Mouse (Mus musculus): ENCODE data around the gene Ccl12. TPM values are rescaled to one million over a fixed set of nuclear protein-coding genes. Genes with fewer than 3 reads are reported as not detected.
A peak's percentile ranks its signal among the peaks of the same experiment; 100 is the strongest.

Ccl12 gene
- not detected for total RNA-seq (2022)

DNA sequence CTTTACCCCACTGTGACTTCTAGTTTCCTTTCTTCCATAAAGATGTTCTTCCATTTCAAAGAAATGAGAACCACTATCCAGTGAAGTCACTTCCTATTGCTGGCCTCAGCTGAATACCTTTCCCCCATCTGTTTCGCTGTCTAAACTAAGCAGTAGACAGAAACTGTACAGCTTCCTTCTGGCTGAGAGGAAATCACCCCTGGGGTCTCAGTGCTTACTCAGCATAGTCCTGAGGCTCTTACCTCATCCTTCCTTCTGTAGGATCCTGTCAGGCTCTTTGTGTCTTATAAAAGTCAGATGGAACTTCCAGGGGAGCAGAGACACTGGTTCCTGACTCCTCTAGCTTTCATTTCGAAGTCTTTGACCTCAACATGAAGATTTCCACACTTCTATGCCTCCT is at the start of gene Ccl12:
Ccl12 (plus strand) TSS at position 317 of the 400 bp plus-strand sequence.
- DNase-seq (ENCODE audit: low spot score in 2 of 2): no peak

GRCm38 (mm10) chr11:82053849-82054248 is 47.8 kb upstream of the Ccl12 start:
- DNase-seq (ENCODE audit: low spot score in 2 of 2): no peak

DNA sequence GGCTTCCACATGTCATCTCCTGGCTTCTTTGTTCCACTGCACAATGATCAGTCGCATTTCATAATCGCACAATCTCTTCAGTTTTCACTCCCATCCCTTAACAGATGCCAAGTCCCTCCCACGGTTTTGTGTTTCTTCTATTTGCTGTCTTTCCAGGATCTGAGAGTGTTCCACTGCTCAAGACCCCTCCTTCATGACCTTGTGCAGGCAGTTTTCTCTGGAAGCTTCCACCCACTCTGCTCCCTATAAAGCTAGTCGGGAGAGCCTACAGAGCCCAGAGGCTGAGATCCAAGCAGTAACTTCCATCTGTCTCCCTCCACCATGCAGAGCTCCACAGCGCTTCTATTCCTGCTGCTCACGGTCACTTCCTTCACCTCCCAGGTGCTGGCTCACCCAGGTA is 44.0 kb upstream of the Ccl12 start, which contains the start of gene Ccl11:
Ccl11 (plus strand) TSS at position 178 of the 400 bp plus-strand sequence.
- peak; percentile 40 for DNase-seq (ENCODE audit: low spot score in 2 of 2)

- DNase-seq (ENCODE audit: low spot score in 2 of 2): no peak
Measured at GRCm38 (mm10) chr11:82062226-82062625, 39.4 kb upstream of the Ccl12 start.

GRCm38 (mm10) chr11:82063454-82063853 is 38.2 kb upstream of the Ccl12 start:
- DNase-seq (ENCODE audit: low spot score in 2 of 2): no peak

DNA sequence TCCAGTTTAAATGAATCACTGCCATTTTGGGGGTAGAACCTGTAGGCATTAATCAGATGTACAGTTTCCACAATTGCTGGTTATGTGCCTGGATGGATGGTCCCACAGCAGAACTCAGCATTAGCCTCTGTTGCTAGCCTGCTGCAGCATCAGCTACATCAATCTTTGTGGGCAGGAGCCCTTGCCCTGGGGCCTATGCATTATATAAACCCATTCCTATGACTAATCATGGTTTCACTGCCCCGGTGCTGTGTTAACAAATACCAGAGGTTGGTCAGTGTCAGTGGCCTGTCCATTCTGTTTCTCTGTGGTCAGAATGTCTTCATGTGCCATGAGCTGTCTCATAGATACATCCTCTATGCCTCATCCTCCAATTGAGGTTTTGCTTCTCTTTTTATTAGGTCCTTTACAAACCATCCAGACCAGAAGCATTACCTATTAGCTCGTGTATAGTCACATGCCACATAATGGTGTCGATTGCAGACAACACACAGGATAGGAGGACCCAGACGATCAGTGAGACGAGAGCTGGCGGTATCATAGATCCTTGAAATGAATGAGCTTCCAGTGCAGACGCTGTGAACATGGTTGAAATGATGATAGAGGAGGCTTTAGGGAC is 34.6 kb upstream of the Ccl12 start:
- DNase-seq (ENCODE audit: low spot score in 2 of 2): no peak

DNA sequence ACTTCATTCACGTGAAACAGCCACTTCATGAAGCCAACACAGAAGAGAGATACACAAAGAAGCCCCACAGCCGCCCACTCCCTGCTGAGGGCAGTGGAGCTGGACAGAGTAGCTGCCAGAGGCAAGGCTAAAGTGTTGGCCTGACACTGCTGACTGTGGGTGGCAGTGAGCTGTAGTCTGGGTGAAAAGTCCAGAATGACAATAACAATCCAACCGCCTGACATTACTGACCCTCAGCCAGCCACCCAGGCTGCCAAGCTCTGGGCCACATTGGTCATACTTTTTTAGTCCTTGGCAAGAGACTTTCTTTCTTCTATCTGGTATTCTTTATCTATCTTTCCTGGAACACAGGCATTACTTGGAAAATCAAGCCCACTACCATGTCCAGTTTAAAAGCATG is 30.6 kb upstream of the Ccl12 start:
- peak in 1 of 2 experiments; percentile 12 for DNase-seq (ENCODE audit: low spot score in 2 of 2)

- DNase-seq (ENCODE audit: low spot score in 2 of 2): no peak
Measured at GRCm38 (mm10) chr11:82072374-82072773, 29.3 kb upstream of the Ccl12 start.

GRCm38 (mm10) chr11:82072984-82073383 is 28.7 kb upstream of the Ccl12 start:
- no peak for DNase-seq (ENCODE audit: low spot score in 2 of 2)

DNA sequence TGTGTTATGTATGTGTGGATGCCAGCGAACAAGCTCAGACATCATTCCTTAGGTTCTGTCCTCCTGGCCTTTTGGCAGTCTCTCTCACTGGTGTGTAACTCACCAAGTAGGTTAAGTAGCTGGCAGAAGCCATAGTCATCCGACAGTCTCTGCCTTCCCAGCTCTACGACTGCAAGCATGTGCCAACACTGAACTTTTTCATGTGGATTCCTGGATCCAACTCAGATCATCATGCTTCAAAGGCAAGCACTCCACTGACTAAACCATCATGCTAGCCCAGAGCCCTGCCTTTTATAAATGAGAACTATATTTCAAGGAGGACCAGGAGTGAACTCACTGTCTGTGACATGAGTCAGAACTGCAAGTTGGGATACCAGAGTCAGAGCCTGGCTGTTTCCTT is 28.0 kb upstream of the Ccl12 start:
- no peak for DNase-seq (ENCODE audit: low spot score in 2 of 2)

DNA sequence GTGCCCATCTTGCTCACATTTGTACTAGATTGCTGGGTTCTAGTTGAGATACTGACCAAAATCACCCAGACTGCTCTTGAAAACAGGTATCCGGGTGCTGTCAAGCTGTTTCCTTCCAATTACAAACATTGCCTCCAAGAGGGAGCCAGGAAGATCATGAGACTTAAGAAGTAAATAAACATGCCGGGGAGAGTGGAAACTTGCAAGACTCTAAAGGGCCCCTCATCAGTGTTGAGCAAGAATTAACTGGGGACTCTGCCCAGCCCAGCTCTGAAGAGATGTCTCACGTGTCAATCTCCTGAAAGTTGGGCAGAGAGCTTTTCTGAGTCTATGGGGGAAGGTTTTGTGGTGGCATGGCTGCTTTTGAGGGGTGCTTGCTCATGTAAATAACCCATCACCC is 24.6 kb upstream of the Ccl12 start:
- DNase-seq (ENCODE audit: low spot score in 2 of 2): no peak

- no peak for DNase-seq (ENCODE audit: low spot score in 2 of 2)
Measured at GRCm38 (mm10) chr11:82078136-82078730, 23.4 kb upstream of the Ccl12 start.

- no peak for DNase-seq (ENCODE audit: low spot score in 2 of 2)
Measured at GRCm38 (mm10) chr11:82080865-82081264, 20.8 kb upstream of the Ccl12 start.

GRCm38 (mm10) chr11:82084360-82084759 is 17.3 kb upstream of the Ccl12 start:
- no peak for DNase-seq (ENCODE audit: low spot score in 2 of 2)

- DNase-seq (ENCODE audit: low spot score in 2 of 2): no peak
Measured at GRCm38 (mm10) chr11:82099511-82100323, 1.9 kb upstream of the Ccl12 start.

DNA sequence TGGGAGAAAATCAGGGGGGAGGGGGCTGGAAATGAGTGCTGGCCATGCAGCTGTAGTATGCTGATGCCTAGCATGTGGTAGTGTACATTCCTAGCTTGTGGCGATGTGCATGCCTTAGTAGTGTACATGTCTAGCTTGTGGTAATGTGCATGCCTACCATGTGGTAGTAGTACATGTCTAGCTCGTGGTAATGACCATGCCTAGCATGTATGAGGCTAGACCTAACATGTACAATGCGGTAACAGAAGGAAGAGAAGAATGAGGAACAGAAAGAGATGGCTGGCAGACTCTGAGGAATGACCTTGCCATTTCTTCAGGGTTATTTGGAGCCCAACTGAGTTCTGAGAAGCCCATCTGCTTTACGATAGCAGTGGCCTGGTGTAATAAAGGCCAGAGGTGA is 558 bp upstream of the Ccl12 start:
- no peak for DNase-seq (ENCODE audit: low spot score in 2 of 2)

GRCm38 (mm10) chr11:82109611-82110010 is 8.0 kb downstream of the Ccl12 start:
- DNase-seq (ENCODE audit: low spot score in 2 of 2): no peak

- DNase-seq (ENCODE audit: low spot score in 2 of 2): no peak
Measured at GRCm38 (mm10) chr11:82110372-82111248, 9.0 kb downstream of the Ccl12 start.

GRCm38 (mm10) chr11:82114885-82115284 is 13.2 kb downstream of the Ccl12 start, which contains the start of gene Ccl8:
Gene Ccl8 (plus strand): TSS chr11:82115185.
- no peak for DNase-seq (ENCODE audit: low spot score in 2 of 2)

GRCm38 (mm10) chr11:82116041-82116440 is 14.4 kb downstream of the Ccl12 start:
- DNase-seq (ENCODE audit: low spot score in 2 of 2): no peak

- DNase-seq (ENCODE audit: low spot score in 2 of 2): no peak
Measured at GRCm38 (mm10) chr11:82132977-82133376, 31.3 kb downstream of the Ccl12 start.
